Mouse (Mus musculus) CH12.LX (cell line): ENCODE results near the gene Ap2a1.

ENCODE experiments used
- CHD2 ChIP-seq: IDR thresholded peaks from 2 replicates; pipeline ENCODE4 v1.6.1; 2011; ENCODE audit warnings: low read length, improper control_type of control experiment
- EP300 ChIP-seq: IDR thresholded peaks from 2 replicates; pipeline ENCODE4 v1.6.1; 2011; ENCODE audit warnings: low read length, improper control_type of control experiment
- MAFK ChIP-seq: IDR thresholded peaks from 2 replicates; pipeline ENCODE4 v1.6.1; 2011; ENCODE audit warnings: low read length, improper control_type of control experiment; ENCODE audit not compliant: insufficient replicate concordance
- MAX ChIP-seq: IDR thresholded peaks from 2 replicates; pipeline ENCODE4 v1.6.1; 2011; ENCODE audit warnings: low read length, improper control_type of control experiment
- MEF2A ChIP-seq: IDR thresholded peaks from 2 replicates; pipeline ENCODE4 v1.6.1; 2014; ENCODE audit warnings: low read depth, mild to moderate bottlenecking, inconsistent platforms, low read length, improper control_type of control experiment, borderline replicate concordance
- POLR2A ChIP-seq: IDR thresholded peaks from 2 replicates; pipeline ENCODE4 v1.6.1; 2011; ENCODE audit warnings: low read depth, mild to moderate bottlenecking, improper control_type of control experiment, low read length
- POLR2AphosphoS2 ChIP-seq: IDR thresholded peaks from 2 replicates; pipeline ENCODE4 v1.6.1; 2011; ENCODE audit warnings: low read depth, low read length, improper control_type of control experiment
- UBTF ChIP-seq: IDR thresholded peaks from 2 replicates; pipeline ENCODE4 v1.6.1; 2012; ENCODE audit warnings: low read depth, mild to moderate bottlenecking, inconsistent platforms, low read length, improper control_type of control experiment, moderate library complexity
- ZC3H11A ChIP-seq: IDR thresholded peaks from 2 replicates; pipeline ENCODE4 v1.6.1; 2012; ENCODE audit warnings: low read depth, mild to moderate bottlenecking, inconsistent platforms, low read length, improper control_type of control experiment
- ZKSCAN1 ChIP-seq: IDR thresholded peaks from 2 replicates; pipeline ENCODE4 v1.6.1; 2012; ENCODE audit warnings: low read depth, inconsistent platforms, low read length, improper control_type of control experiment, borderline replicate concordance

GRCm38 (mm10) chr7:44971142-44971541 lies 41.8 kb upstream of the Ap2a1 start:
- TF ChIP-seq POLR2A (no peak), MAFK (no peak), MEF2A (no peak), UBTF (no peak), EP300 (no peak), ZKSCAN1 (no peak), POLR2AphosphoS2 (no peak), MAX (no peak), ZC3H11A (no peak), CHD2 (no peak)
